Mouse (Mus musculus): ENCODE measurements around the gene Chl1.

DNA sequence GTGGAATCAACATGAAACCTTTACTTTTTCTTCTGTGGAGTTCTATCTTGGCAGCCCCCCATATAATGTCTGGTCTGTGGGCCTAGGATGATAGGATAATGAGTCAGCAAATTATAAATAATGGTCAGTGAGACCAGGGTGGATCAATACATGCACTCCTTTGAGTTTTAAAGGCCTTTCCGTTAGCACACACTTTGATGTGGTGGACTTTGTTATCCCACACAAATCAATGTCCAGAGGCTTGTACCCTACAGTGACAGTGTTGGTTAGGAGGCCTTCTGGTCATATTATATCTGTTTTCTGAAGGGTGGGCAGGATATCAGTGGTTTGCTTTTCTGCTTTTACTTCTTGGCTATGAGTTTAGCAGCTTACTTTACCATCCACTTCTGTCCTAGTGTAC lies 62.3 kb downstream of the Chl1 start:
- TF ChIP-seq CTCF (IDR thresholded peaks at IDR 0.05) (no peak), EP300 (IDR thresholded peaks at IDR 0.05) (no peak)

Measured in lung, postnatal 0 days (tissue).